Mouse (Mus musculus) brain, adult 2 months (tissue): Measurements from ENCODE around the gene Cetn3.

Experiments
- DNase-seq: peaks from one replicate; pipeline ENCODE4 v3.0.0; 2011; ENCODE audit warnings: low read depth, low spot score

Gene Cetn3

GRCm38 (mm10) chr13:81782971-81783404, at the start of gene Cetn3:
Cetn3 (plus strand) TSS chr13:81783077.
- DNase-seq, result peak; percentile 99

- DNase-seq, result no peak
Measured at GRCm38 (mm10) chr13:81736606-81737005, 46.3 kb upstream of the Cetn3 start.

GRCm38 (mm10) chr13:81740898-81741297, 42.0 kb upstream of the Cetn3 start:
- no peak for DNase-seq

- DNase-seq, result no peak
Measured at GRCm38 (mm10) chr13:81743391-81744091, 39.3 kb upstream of the Cetn3 start.

- no peak for DNase-seq
Measured at GRCm38 (mm10) chr13:81744092-81744396, 38.8 kb upstream of the Cetn3 start.

- no peak for DNase-seq
Measured at GRCm38 (mm10) chr13:81754878-81755277, 28.0 kb upstream of the Cetn3 start.

- DNase-seq, result no peak
Measured at GRCm38 (mm10) chr13:81755324-81755723, 27.6 kb upstream of the Cetn3 start.

GRCm38 (mm10) chr13:81757058-81757660, 25.7 kb upstream of the Cetn3 start:
- no peak for DNase-seq

- peak; percentile 68 for DNase-seq
Measured at GRCm38 (mm10) chr13:81760379-81760778, 22.5 kb upstream of the Cetn3 start.

GRCm38 (mm10) chr13:81761566-81762186, 21.2 kb upstream of the Cetn3 start:
- peak; percentile 85 for DNase-seq

GRCm38 (mm10) chr13:81764173-81764572, 18.7 kb upstream of the Cetn3 start:
- no peak for DNase-seq

GRCm38 (mm10) chr13:81767038-81767659, 15.7 kb upstream of the Cetn3 start:
- peak; percentile 88 for DNase-seq

GRCm38 (mm10) chr13:81776217-81776616, 6.7 kb upstream of the Cetn3 start:
- no peak for DNase-seq

- DNase-seq, result no peak
Measured at GRCm38 (mm10) chr13:81782475-81782874, 402 bp upstream of the Cetn3 start.

GRCm38 (mm10) chr13:81783405-81784342, 797 bp downstream of the Cetn3 start:
- DNase-seq, result peak; percentile 99

GRCm38 (mm10) chr13:81785766-81786480, 3.0 kb downstream of the Cetn3 start:
- peak; percentile 41 for DNase-seq

- no peak for DNase-seq
Measured at GRCm38 (mm10) chr13:81790160-81790559, 7.3 kb downstream of the Cetn3 start.

- no peak for DNase-seq
Measured at GRCm38 (mm10) chr13:81791861-81792260, 9.0 kb downstream of the Cetn3 start.

- DNase-seq, result no peak
Measured at GRCm38 (mm10) chr13:81793850-81794249, 11.0 kb downstream of the Cetn3 start.

GRCm38 (mm10) chr13:81801121-81801520, 18.2 kb downstream of the Cetn3 start:
- peak; percentile 49 for DNase-seq

GRCm38 (mm10) chr13:81803713-81804112, 20.8 kb downstream of the Cetn3 start:
- DNase-seq, result no peak
